Mouse (Mus musculus) embryonic fibroblast, embryonic 13.5 days (primary cell): ENCODE data around the gene Bach2. TPM values are rescaled to one million over a fixed set of nuclear protein-coding genes. Genes with fewer than 3 reads are reported as not detected.
A peak's percentile ranks its signal among the peaks of the same experiment; 100 is the strongest.

Experiments used
- H3K27ac ChIP-seq: 2 replicates; pipeline ENCODE4 v1.5.1; 2012; ENCODE audit warnings: low read length, control low read depth, inconsistent platforms; ENCODE audit not compliant: insufficient read depth
- H3K4me1 ChIP-seq: 2 replicates; pipeline ENCODE4 v1.6.1; 2011; ENCODE audit warnings: low read length; ENCODE audit not compliant: control insufficient read depth, insufficient read depth
- H3K4me3 ChIP-seq: 2 replicates; pipeline ENCODE4 v1.5.1; 2011; ENCODE audit warnings: mild to moderate bottlenecking, control low read depth, low read length; ENCODE audit not compliant: insufficient read depth
- CTCF ChIP-seq: IDR thresholded peaks from 2 replicates; pipeline ENCODE4 v1.5.1; 2011; ENCODE audit warnings: mild to moderate bottlenecking, control low read depth, low read length, moderate library complexity, borderline replicate concordance; ENCODE audit not compliant: insufficient read depth
- POLR2A ChIP-seq: IDR thresholded peaks from 2 replicates; pipeline ENCODE4 v1.6.1; 2011; ENCODE audit warnings: low read depth, mild to moderate bottlenecking, control low read depth, low read length, moderate library complexity
- polyA plus RNA-seq: library from polyadenylated mRNA; stranded (reverse); fragments of >200 nt; gene quantifications from 2 replicates; pipeline ENCODE4 v1.2.4, GENCODE M21; 2011; ENCODE audit warnings: low read depth; ENCODE audit not compliant: missing spikeins, insufficient read length

The Bach2 gene
- polyA plus RNA-seq, 1 experiment: 6.7 TPM

DNA sequence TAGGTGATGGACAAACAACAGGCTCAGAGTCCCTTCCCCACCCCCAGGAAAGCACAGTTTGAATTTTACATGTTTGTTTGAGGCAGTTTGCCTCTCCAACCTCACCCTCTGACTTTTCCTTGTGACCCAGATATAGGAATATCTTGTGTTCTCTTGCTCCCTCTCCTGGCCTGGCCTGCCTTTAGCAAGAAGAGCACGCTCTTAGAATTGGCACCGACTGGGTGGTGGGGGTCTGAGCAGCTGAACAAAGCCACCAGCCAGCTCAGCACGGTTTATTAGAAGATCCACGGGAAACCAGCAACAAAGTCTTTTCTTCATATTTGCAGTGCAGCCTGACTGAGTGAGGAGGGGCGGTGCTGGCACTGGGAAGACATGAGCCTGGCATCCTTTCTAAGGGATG lies 299.5 kb downstream of the Bach2 start:
- Histone ChIP-seq H3K27ac (no peak overlapping the region), H3K4me3 (no peak overlapping the region), H3K4me1 (no peaks in the 10 kb centered on the region)
- TF ChIP-seq POLR2A (no peak), CTCF (peak; percentile 58; the same call in 1 of the 2 replicates)

DNA sequence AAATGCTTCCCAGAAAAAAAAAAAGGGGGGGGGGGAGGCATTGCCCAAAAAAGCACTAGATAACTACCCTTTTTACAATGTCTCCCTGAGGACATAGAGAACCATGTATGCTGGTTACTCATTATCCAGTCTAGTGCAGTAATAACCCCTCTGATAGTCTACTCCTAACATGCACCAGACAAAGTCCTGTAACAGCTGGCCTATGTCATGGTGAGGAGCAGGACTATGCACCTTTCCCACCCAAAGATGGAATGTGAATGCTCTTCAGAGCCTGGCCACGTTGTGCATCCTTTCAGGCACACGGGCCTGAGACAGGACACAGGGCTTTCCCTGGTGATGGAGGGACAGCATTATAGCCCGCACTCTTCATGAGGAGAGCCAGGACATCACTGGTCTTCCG lies 299.9 kb downstream of the Bach2 start:
- TF ChIP-seq POLR2A (no peak), CTCF (no peak)
- H3K27ac ChIP-seq: no peak overlapping the region
- no peak overlapping the region for H3K4me3 ChIP-seq
- no peaks in the 10 kb centered on the region for H3K4me1 ChIP-seq

DNA sequence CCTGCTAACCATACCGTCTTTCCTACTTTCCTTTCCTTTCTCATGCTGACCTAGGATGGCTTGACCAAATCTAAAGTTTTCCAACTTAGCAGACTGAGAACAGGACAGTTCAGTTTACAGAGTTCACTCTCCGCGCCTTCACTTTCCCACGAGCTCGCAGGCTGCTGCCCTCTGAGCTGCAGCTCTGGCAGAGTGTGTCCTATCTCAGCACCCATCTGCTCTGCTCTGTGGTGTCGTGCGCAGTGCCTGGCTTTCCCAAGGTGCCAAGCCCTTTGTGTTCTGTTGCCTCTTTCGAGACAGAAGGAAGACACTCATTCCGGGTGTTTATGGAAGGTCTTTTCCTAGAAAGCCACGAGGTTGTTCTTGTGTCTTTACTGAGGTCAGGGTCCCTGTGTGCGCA lies 300.4 kb downstream of the Bach2 start:
- H3K4me3 ChIP-seq: no peak overlapping the region
- no peak overlapping the region for H3K27ac ChIP-seq
- no peak for TF ChIP-seq CTCF
- TF ChIP-seq POLR2A: no peak
- H3K4me1 ChIP-seq: no peaks in the 10 kb centered on the region

DNA sequence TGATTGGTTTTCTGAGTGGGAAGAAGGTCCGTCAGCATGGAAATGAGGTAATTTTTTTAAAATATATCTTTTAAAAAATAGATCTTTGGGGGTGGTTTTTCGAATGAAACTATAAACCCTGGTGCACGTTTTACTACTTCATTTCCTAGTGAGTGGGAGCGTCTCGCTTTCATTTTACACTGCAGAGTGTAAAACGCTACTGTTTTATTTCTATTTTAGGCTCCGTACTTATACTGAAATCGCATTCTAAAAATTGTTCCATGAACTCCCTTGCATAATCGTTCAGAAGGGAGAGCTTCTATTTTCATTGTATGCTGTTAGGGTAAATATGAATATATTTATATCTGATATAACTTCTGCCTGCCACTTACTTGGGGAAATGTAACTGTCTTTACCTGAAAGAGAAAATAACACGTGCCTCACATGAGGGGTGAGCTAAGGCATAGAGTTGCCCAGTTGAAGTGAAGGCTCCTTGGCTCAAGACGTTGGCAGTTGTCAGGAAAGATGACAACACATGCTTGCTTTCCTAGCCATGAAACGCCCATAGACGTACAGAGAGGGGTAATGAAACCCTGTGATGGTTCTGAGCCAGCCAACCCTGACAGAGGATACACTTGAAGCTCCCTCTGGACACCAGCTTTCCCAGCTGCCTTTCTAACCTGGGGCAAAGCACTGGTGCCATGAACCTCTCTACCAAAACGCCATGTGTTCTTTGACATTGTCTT lies 306.4 kb downstream of the Bach2 start:
- Histone ChIP-seq H3K27ac (no peak overlapping the region), H3K4me1 (no peaks in the 10 kb centered on the region), H3K4me3 (no peak overlapping the region)
- TF ChIP-seq CTCF: no peak

DNA sequence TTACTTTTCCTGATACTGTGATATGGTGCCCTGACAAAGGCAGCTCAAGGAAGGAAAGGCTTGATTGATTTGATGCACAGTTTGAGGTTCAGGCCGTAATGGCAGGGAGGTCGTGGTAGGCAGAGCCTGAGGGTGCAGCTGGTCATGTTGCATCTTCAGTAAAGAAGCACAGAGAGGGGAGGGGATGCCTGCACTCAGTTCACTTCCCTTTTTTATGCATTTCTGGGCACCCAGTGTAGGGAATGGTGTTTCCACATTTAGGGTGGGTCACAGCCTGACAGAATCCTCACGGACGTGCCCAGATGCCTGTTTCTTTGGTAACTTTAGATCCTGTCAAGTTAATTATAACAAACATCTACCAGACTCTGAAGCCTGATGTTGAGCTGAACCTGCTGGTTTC lies 306.9 kb downstream of the Bach2 start:
- TF ChIP-seq CTCF: no peak
- TF ChIP-seq POLR2A: no peak
- no peak overlapping the region for H3K27ac ChIP-seq
- H3K4me3 ChIP-seq: no peak overlapping the region

DNA sequence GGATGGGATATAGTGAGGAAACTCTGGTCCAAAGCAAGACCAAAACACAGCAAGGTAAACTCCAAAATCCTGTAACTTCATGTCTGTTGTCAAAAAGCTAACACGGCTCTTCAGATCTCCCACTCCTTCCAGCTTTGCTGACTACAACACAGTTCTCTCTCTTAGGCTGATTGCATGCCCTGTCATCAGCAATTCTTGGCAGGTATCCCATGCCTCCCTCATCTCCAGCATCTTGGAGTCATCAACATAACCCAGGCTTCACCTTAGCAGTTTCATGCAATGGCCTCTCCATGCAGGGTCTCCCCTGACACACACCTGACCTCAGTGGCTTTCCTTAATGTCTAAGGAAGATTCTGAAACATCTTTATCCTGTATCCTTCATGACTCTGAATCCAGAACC lies 310.5 kb downstream of the Bach2 start:
- Histone ChIP-seq H3K4me3 (no peak overlapping the region), H3K27ac (no peak overlapping the region), H3K4me1 (no peaks in the 10 kb centered on the region)
- TF ChIP-seq CTCF (no peak), POLR2A (no peak)

More for the DNA sequence above, 306.9 kb downstream of the Bach2 start:
- no peaks in the 10 kb centered on the region for H3K4me1 ChIP-seq

DNA sequence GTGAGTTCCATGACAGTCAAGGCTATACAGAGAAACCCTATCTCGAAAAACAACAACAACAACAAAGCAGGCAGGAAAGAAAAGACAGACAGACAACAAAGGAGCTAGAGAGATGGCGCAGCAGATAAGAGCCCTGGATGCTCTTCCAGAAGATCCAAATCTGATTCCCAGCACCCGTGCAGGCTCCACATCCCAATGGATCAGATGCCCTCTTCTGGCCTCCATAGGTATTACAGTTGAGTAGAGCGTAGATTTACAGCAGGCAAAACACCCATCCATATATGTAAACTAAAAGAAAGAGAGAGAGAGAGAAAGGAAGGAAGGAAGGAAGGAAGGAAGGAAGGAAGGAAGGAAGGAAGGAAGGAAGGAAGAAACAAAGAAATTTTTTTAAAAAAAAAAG lies 312.7 kb downstream of the Bach2 start:
- TF ChIP-seq CTCF: no peak
- TF ChIP-seq POLR2A: no peak
- Histone ChIP-seq H3K27ac (no peak overlapping the region), H3K4me3 (no peak overlapping the region), H3K4me1 (no peaks in the 10 kb centered on the region)

DNA sequence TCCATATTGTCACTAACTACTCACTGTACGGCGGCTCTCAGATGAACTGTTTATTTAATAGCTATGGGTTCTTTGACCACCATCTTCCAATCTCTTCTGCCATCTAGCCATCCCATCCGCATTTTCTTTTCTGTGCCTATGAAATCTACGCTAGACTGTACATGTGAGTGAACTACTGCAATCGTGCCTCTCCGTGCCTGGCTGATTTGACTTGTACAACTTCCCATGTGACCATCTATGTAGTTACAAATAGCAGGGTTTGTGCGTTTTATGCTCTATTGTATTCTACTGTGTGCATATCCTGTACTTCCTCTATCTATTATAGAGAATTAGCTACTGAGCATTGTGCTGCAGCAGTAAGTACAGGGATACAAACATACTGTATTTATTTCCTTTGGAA lies 316.9 kb downstream of the Bach2 start:
- peaks cover 4% of the 10 kb centered on the region for H3K4me1 ChIP-seq
- H3K4me3 ChIP-seq: no peak overlapping the region
- no peak overlapping the region for H3K27ac ChIP-seq
- TF ChIP-seq POLR2A (no peak), CTCF (no peak)

DNA sequence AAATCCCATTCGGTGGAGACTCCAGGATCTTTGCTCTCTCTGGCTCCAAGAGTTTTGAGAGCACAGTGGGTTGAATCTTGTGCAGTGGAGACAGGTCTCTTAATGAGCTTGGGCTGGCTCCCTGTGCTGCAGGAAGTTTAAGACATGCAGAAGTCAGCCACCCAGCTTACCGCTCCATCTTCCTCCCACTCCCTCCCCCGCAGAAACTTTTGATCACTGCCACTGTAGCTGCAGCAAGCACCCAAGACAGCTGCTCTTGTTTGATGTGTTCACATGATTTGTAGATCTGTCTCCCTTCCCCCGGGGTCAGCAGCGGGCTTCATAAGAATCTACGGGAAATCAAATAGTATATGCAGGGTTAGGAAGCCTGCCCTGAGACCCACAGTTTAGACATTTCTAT lies 321.6 kb downstream of the Bach2 start:
- H3K4me3 ChIP-seq: no peak overlapping the region
- no peak for TF ChIP-seq POLR2A
- TF ChIP-seq CTCF: no peak
- peaks cover 8% of the 10 kb centered on the region for H3K4me1 ChIP-seq
- no peak overlapping the region for H3K27ac ChIP-seq

DNA sequence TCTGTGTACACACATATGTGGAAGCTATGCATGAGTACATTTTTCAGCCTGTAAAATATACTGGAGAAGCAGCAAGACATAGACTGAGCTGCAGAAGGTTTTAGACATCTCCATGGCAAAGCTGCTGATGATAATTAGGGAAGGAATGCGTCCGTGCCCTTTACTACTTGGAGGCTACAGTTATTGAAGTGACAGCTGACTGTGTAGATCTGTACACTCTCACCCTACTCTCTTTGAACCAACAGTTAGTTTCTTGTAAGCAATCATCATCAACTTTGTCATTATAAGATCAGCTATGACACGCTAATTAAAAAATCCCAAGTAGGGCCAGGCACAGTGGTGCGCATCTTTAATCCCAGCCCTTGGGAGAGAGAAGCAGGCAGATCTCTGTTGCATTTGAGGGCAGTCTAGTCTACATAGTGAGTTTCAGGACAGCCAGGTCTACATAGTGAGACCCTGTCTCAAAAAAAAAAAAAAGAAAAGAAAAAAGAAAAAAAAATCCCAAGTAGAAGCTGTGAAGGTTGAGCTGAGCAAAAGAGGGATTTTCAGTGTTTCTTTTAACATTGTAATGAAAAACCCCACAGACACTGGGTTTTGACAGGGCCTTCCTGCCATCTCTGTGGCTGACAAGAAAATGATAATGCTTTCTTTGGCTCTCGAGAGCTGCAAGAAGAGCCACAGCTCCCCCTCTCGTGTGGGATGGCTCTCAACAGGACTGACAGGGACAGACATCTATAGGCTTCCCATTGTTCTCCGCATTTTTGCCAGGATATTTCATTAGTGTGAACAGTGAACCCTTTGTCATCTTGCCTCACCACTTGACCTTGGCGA lies 322.3 kb downstream of the Bach2 start:
- Histone ChIP-seq H3K4me3 (no peak overlapping the region), H3K27ac (no peak overlapping the region), H3K4me1 (peaks cover 8% of the 10 kb centered on the region)
- no peak for TF ChIP-seq POLR2A
- TF ChIP-seq CTCF: no peak

DNA sequence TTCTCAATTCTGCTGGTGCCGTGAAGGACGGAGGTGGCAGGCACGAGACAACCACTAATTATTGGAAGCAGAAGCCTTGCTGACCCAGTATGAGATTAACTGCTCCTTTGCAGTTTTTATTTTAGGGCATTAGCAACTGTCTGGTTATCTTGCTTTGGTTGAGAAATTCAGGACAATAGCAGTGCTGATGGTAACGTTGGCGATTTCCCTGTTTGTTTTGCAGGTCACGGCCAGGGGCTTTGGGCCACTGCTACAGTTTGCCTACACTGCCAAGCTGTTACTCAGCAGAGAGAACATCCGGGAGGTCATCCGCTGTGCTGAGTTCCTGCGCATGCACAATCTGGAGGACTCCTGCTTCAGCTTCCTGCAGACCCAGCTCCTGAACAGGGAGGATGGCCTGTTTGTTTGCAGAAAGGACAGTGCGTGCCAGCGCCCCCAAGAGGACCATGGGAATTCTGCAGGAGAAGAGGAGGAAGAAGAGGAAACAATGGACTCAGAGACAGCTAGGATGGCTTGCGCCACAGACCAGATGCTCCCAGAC lies 323.0 kb downstream of the Bach2 start:
- no peak for TF ChIP-seq CTCF
- TF ChIP-seq POLR2A: no peak
- Histone ChIP-seq H3K4me1 (peaks cover 8% of the 10 kb centered on the region), H3K4me3 (no peak overlapping the region), H3K27ac (no peak overlapping the region)
